Mouse (Mus musculus) testis, adult 2 months (tissue): ENCODE results near the gene Kntc1. TPM values are rescaled to one million over a fixed set of nuclear protein-coding genes. Genes with fewer than 3 reads are reported as not detected.

Experiments used
- H3K27ac ChIP-seq: fragments of 200-500 bp; 2 replicates; pipeline ENCODE4 v1.5.1; 2012; ENCODE audit warnings: low read depth, low read length; ENCODE audit not compliant: control insufficient read depth, insufficient read depth
- H3K27me3 ChIP-seq: fragments of 200-500 bp; 2 replicates; pipeline ENCODE4 v1.6.1; 2012; ENCODE audit warnings: mild to moderate bottlenecking, low read length, moderate library complexity; ENCODE audit not compliant: control insufficient read depth, insufficient read depth
- H3K36me3 ChIP-seq: fragments of 200-500 bp; 2 replicates; pipeline ENCODE4 v1.6.1; 2012; ENCODE audit warnings: mild to moderate bottlenecking, low read length; ENCODE audit not compliant: control insufficient read depth, insufficient read depth
- H3K4me1 ChIP-seq: fragments of 200-500 bp; 2 replicates; pipeline ENCODE4 v1.6.1; 2012; ENCODE audit warnings: low read length; ENCODE audit not compliant: control insufficient read depth, insufficient read depth
- H3K4me3 ChIP-seq: fragments of 200-500 bp; 2 replicates; pipeline ENCODE4 v1.5.1; 2012; ENCODE audit warnings: low read depth, mild to moderate bottlenecking, low read length, moderate library complexity, mixed read lengths; ENCODE audit not compliant: control insufficient read depth
- CTCF ChIP-seq: fragments of 200-500 bp; IDR thresholded peaks from 2 replicates; pipeline ENCODE4 v1.5.1; 2012; ENCODE audit warnings: low read depth, mild to moderate bottlenecking, inconsistent platforms, low read length, moderate library complexity; ENCODE audit not compliant: control insufficient read depth, insufficient read depth, insufficient replicate concordance
- POLR2A ChIP-seq: fragments of 200-500 bp; IDR thresholded peaks from 2 replicates; pipeline ENCODE4 v1.6.1; 2012; ENCODE audit warnings: low read depth, mild to moderate bottlenecking, inconsistent platforms, low read length, moderate library complexity; ENCODE audit not compliant: control insufficient read depth
- polyA plus RNA-seq: library from polyadenylated mRNA; depleted of rRNA; stranded (reverse); fragments of >200 nt; gene quantifications from 2 replicates; pipeline ENCODE4 v1.2.3, GENCODE M21; 2012

The Kntc1 gene
- polyA plus RNA-seq, 1 experiment: 11.3 TPM

DNA sequence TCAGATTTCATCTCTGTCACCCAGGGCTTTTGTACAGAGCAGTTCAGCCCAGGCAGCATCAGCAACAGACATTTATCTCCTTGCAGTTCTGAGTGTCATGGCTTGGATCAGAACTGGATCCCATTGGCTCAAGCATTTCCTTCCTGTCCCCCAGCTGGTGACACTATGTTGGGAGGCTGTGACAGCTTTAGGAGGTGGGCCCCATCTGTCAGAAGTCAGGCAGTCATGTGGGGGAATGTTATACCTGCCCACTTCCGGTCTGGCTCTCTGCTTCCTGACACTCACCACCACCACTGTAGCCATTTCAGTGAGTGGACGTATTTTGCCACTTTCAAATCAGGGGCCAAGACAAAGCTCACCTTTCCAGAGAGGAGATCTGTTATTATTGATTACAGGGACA lies 101.9 kb downstream of the Kntc1 start:
- H3K36me3 ChIP-seq: no peaks in the 10 kb centered on the region
- H3K4me1 ChIP-seq: peaks cover 5% of the 10 kb centered on the region
- TF ChIP-seq POLR2A (no peak), CTCF (no peak)
- no peak overlapping the region for H3K27ac ChIP-seq
- no peaks in the 10 kb centered on the region for H3K27me3 ChIP-seq
- H3K4me3 ChIP-seq: no peak overlapping the region

DNA sequence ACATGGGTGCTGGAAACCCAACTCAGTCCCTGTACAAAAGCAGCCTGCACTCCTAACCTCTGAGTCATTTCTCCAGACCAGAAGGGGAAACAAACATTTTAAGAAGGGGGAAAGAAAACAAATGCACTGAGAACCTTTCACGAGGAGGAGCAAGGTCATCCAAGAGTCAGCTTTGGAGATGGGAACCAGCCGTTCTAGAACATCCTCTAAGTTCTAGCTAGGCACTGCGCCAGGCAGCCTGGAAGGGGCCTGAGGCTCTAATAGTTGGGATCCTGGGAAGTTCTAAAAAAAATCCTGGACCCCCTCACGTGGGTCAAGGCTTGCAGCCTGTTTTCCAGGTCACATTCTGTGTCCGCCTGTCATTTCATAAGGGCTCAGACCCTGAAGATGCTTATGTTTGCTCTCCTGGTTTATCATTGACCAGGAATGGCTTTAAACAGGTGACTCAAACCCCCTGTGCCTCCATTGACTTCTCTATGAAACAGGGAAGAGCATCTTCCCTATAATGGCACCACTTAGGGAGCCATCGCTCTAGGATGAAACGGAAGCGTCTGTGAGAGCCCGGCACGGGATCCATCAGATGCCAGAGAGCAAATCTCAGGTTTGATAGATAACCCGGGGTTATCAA lies 104.5 kb downstream of the Kntc1 start:
- no peak for TF ChIP-seq CTCF
- no peak for TF ChIP-seq POLR2A
- H3K27ac ChIP-seq: no peak overlapping the region
- H3K4me3 ChIP-seq: no peak overlapping the region
- no peaks in the 10 kb centered on the region for H3K27me3 ChIP-seq
- H3K4me1 ChIP-seq: peaks cover 5% of the 10 kb centered on the region
- H3K36me3 ChIP-seq: no peaks in the 10 kb centered on the region

DNA sequence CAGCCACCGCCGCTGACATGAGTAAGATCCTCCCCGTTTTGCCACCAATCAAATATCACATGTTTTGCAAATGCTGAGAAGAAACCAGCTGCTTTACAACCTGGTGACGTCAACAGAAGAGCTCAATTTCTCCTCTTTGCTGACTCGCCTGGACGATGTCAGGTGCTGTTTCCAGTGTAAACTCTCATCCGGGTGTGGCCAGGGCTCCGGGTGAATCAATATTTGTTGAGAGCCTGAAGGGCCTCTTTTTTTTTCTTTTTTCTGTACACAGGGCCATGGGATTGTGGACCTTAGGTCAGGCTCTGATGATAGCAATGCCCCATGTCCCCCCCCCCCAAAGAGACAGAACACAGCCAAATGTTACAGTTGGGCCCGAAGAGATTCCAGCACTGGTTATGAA lies 105.0 kb downstream of the Kntc1 start:
- TF ChIP-seq CTCF (no peak), POLR2A (no peak)
- Histone ChIP-seq H3K36me3 (no peaks in the 10 kb centered on the region), H3K27me3 (no peaks in the 10 kb centered on the region), H3K27ac (no peak overlapping the region), H3K4me1 (peaks cover 5% of the 10 kb centered on the region), H3K4me3 (no peak overlapping the region)

DNA sequence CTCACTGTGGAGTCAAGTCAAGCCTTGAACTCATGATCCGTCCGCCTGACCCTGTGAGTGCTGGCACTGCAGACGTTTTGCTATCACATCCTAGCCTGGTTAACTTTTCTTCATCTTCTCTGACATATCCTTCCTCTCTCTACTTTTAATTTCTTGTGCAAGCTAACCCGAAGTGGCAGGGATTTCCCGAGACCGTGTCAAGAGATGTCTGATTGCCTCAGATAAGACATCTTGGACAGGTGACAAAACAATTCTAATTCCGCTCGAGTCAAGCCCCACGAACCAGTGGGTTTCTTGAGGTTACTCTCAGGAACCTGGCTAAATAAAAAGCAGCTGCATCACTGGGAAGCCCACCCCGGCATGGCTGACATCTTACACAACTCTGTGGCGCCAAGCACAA lies 109.3 kb downstream of the Kntc1 start:
- Histone ChIP-seq H3K27me3 (no peaks in the 10 kb centered on the region), H3K4me1 (peaks cover 5% of the 10 kb centered on the region), H3K27ac (no peak overlapping the region), H3K36me3 (no peaks in the 10 kb centered on the region), H3K4me3 (no peak overlapping the region)
- no peak for TF ChIP-seq CTCF
- TF ChIP-seq POLR2A: no peak

DNA sequence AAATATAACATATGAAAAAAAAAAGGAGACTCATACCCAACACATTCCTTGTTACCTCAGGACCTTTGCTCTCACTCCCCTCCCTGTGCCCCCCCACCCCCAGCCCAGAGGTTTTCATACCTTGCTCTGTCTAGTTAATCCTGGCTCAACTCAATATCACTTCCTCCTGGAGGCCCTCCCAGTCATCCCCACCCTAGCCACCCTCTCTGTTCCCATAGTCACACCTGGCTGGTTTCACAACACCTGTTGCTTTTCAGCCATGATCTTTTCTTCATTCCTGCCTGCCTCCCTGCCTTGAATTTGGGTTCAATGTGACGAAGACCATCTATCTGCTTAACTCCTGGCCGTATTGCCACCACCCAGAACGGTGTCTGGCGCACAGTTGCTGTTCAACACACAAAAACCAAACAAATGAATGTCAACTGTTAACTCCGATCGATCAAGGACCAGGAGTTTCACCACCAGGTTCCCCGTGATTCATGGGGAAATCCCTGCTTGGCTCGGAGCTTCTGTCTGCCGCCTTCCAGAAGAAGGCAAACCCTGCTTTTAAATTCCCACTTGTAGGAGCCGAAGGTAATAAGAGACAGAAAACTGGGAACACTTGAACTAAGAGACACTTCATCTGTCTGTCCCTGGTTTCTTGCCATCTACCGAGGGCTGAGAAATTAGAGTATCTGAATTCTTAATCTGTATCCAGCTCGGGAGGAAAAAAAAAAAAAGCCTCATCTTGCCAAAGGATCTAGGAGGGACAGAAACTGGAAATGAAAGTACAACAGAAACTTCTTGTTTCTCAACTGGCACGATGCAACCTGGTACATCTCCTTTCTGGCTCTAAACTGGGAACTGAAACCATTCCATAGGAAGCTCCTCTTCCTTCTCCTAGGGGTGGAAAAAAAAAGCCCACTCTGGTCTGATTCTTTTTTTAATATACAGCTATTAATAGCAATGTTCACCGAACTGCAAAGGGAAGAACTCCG lies 113.1 kb downstream of the Kntc1 start:
- no peaks in the 10 kb centered on the region for H3K36me3 ChIP-seq

DNA sequence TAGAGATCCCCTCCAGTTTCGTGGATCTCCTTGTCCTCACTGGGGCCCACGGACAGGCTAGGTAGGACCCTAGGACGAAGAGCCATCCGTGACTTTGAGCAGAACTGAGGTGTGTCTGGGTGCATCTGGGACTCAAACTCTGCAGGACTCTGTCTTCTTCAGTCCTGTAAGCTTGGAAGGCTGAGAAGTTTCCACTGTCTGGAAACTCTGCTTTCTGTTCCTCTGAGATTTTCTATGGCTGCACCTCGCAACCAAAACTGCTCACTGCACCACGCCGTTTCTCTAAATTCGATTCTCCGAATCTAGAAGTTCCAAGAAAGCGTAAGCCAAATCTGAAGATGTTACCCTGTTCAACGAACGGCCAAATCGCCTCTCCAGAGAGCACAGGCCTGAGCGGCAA lies 114.4 kb downstream of the Kntc1 start:
- TF ChIP-seq POLR2A: no peak
- no peak for TF ChIP-seq CTCF
- no peaks in the 10 kb centered on the region for H3K36me3 ChIP-seq

More for the DNA sequence above, 113.1 kb downstream of the Kntc1 start:
- Histone ChIP-seq H3K4me3 (no peak overlapping the region), H3K27ac (no peak overlapping the region), H3K27me3 (no peaks in the 10 kb centered on the region), H3K4me1 (no peaks in the 10 kb centered on the region)
- TF ChIP-seq POLR2A: no peak
- no peak for TF ChIP-seq CTCF

DNA sequence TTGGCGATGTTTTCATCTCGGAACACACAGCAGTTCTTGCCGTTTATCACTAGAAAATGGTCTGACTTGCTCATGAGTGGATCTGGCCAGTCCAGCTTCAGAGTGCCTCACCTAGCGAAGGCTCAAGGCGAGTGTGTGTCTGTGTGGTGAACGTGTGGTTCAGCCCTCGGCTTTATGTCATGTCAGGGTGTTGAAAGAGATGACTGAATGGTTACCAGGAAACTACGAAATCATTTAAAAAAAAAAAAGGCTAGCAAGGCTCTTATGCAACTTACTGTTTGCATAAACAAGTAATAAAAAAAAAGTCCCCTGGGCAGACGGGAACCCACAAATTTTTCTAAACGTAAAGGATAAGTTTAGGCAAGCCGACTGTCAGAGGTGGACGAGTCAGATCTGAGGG lies 115.8 kb downstream of the Kntc1 start, which contains the start of gene Hcar2:
Hcar2 (minus strand) TSS at position 135 of the 400 bp plus-strand sequence.
- Histone ChIP-seq H3K4me1 (no peaks in the 10 kb centered on the region), H3K27ac (no peak within 1 kb of the TSS), H3K27me3 (no peaks in the 10 kb centered on the region), H3K4me3 (no peak within 1 kb of the TSS), H3K36me3 (no peaks in the 10 kb centered on the region)
- TF ChIP-seq POLR2A (no peak), CTCF (no peak)

More for the DNA sequence above, 114.4 kb downstream of the Kntc1 start:
- Histone ChIP-seq H3K27me3 (no peaks in the 10 kb centered on the region), H3K4me3 (no peak overlapping the region), H3K27ac (no peak overlapping the region), H3K4me1 (no peaks in the 10 kb centered on the region)
